Mouse (Mus musculus): Measurements from ENCODE around the gene 6030452D12Rik. TPM values are rescaled to one million over a fixed set of nuclear protein-coding genes. Genes with fewer than 3 reads are reported as not detected.
A peak's percentile ranks its signal among the peaks of the same experiment; 100 is the strongest.

Gene 6030452D12Rik
- polyA plus RNA-seq, 1 experiment from 2014 or later: not detected

DNA sequence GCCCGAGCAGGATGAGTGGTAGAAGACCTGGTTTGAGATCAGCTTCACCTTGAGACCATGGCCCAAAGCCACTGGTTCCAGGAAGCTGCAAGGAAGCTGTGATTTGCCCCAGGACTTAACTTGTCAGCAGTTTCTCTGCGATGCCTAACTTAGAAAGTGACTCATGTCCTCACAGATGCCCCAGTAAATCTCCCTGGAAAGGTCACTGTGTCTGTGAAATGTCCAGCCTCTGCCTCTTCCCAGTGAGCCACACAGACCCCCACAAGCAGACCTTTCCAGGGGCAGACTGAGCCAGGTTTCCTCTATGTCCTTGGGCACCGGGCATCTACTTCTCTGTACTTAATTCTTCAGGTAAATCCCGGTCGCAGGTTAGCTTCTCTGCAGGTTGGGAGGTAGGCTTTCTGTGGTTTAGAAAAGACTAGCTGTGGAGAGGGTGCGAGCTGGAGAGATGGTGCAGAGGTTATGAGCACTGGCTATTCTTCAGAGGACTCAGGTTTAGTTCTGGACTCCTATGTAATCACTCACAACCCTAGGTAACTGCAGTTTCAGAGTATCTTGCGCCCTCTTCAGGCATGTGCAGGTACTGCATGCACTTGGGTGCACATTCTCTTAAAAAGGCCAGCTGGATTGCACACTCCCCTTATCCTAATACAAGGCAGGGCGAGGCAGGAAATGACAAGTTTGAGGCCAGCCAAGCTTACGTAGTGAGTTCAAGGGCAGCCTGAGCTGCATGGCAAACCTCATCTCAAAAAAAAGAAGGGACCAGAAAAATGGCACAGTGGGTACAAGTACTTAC is 27.1 kb downstream of the 6030452D12Rik start:
- Histone ChIP-seq H3K27ac (ENCODE audit: low read depth, low read length) (no peak overlapping the region), H3K4me2 (replicated peaks; ENCODE audit: low read depth, low read length) (no peak overlapping the region), H3K9me3 (ENCODE audit: control insufficient read depth, low read length) (no peaks in the 10 kb centered on the region), H3K36me3 (ENCODE audit: control insufficient read depth, insufficient read depth, low read length) (no peaks in the 10 kb centered on the region), H3K9ac (ENCODE audit: low read depth, low read length) (no peak overlapping the region), H3K4me3 (ENCODE audit: low read depth, low read length) (no peak overlapping the region), H3K27me3 (ENCODE audit: control insufficient read depth, insufficient read depth, low read length) (no peaks in the 10 kb centered on the region), H3K4me1 (replicated peaks; ENCODE audit: control insufficient read depth, insufficient read depth, low read length) (no peaks in the 10 kb centered on the region)
- DNase-seq (ENCODE audit: low spot score) (peak; percentile 21), ATAC-seq (ENCODE audit: low FRiP score) (no peak)
- WGBS: 88% methylated on average over 9 of the region's 9 CpGs

DNA sequence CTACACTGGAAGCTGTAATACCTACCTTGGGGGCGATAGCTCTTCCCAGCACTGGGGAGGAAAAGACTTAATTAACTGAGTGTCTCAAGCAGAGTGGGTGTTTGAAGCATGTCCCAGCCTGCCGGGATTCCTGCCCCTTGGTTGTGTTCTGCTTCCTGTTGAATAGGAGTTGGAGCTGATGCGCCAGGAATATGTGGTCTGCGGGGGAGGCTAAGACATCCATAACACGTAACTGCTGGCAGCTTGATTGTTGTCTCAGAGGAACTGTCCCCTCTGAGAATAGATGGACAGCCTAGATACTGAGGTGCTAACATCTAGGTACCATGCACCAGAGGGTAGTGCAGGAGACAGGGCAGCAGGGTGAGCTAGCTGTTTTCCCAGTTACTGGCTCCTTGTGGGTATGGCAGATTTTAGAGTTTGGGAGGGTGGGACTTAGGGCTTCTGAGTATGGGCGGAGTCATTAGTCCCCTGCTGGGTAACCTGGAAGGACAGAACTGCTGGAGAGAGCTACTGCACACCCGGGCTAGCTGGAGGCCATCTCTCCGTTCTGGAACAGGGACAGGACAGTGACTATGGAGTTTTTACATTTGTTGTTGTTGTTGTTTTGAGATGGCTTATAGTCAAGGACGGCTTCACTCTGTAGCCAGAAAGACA is 28.4 kb downstream of the 6030452D12Rik start:
- WGBS: 85% methylated on average over 9 of the region's 9 CpGs
- Histone ChIP-seq H3K4me3 (ENCODE audit: low read depth, low read length) (no peak overlapping the region), H3K4me2 (replicated peaks; ENCODE audit: low read depth, low read length) (no peak overlapping the region), H3K27ac (ENCODE audit: low read depth, low read length) (no peak overlapping the region), H3K9ac (ENCODE audit: low read depth, low read length) (no peak overlapping the region), H3K4me1 (replicated peaks; ENCODE audit: control insufficient read depth, insufficient read depth, low read length) (no peaks in the 10 kb centered on the region), H3K27me3 (ENCODE audit: control insufficient read depth, insufficient read depth, low read length) (no peaks in the 10 kb centered on the region), H3K9me3 (ENCODE audit: control insufficient read depth, low read length) (no peaks in the 10 kb centered on the region), H3K36me3 (ENCODE audit: control insufficient read depth, insufficient read depth, low read length) (no peaks in the 10 kb centered on the region)
- ATAC-seq (ENCODE audit: low FRiP score): no peak
- DNase-seq (ENCODE audit: low spot score): no peak

DNA sequence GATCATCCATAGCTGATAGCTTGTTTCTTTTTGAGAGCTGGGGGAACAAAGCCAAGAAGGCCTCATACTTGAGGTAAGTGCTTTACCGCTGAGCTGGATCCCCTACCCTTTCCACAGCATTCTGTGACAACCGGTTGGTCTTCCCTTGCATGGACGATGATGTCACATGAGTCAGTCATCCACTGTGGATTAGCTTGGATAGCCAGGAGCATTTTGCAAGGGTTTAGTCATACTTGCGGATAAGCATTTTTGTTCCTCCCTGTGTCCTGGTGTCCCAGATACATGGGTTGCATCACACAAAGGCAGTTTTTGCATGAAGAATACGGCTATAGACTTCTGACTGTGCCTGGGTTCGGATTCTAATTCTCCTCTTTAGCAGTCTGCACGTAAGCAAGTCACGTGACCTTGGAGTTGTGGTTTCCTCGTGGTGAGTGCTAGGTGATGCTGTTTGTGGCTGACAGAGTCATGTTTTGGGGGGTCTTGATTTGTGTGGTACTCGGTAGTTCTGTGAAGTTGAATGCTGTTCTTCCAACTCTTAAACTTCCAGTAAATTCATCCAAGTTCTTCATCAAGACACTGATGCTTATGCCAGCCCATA is 29.7 kb downstream of the 6030452D12Rik start:
- no peak overlapping the region for H3K4me2 ChIP-seq (replicated peaks; ENCODE audit: low read depth, low read length)
- DNase-seq (ENCODE audit: low spot score) (no peak), ATAC-seq (ENCODE audit: low FRiP score) (no peak)
- no peaks in the 10 kb centered on the region for H3K36me3 ChIP-seq (ENCODE audit: control insufficient read depth, insufficient read depth, low read length)
- no peaks in the 10 kb centered on the region for H3K27me3 ChIP-seq (ENCODE audit: control insufficient read depth, insufficient read depth, low read length)
- no peak overlapping the region for H3K4me3 ChIP-seq (ENCODE audit: low read depth, low read length)
- H3K9ac ChIP-seq (ENCODE audit: low read depth, low read length): no peak overlapping the region
- 94% methylated on average over 10 of the region's 10 CpGs for WGBS
- H3K27ac ChIP-seq (ENCODE audit: low read depth, low read length): no peak overlapping the region
- H3K9me3 ChIP-seq (ENCODE audit: control insufficient read depth, low read length): no peaks in the 10 kb centered on the region
- H3K4me1 ChIP-seq (replicated peaks; ENCODE audit: control insufficient read depth, insufficient read depth, low read length): no peaks in the 10 kb centered on the region

DNA sequence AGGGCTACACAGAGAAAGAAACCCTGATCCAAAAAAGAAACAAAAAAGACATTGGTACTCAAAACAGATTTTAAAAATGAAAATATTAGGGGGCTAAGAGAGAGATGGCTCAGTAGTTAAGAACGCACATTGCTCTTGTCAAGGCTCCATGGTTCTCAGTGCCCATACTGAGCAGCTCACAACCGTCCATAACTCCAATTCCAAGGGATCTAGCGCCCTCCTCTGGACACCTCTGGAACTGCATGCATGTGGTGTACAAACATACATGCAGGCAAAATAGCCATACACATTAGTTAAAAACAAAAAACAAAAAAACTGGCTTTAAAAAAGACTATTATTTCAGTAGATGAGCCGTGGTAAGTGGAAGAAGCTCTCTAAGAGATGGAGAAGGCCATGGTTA is 30.2 kb downstream of the 6030452D12Rik start:
- Histone ChIP-seq H3K27ac (ENCODE audit: low read depth, low read length) (no peak overlapping the region), H3K9me3 (ENCODE audit: control insufficient read depth, low read length) (no peaks in the 10 kb centered on the region), H3K4me2 (replicated peaks; ENCODE audit: low read depth, low read length) (no peak overlapping the region), H3K4me3 (ENCODE audit: low read depth, low read length) (no peak overlapping the region), H3K4me1 (replicated peaks; ENCODE audit: control insufficient read depth, insufficient read depth, low read length) (no peaks in the 10 kb centered on the region), H3K36me3 (ENCODE audit: control insufficient read depth, insufficient read depth, low read length) (no peaks in the 10 kb centered on the region), H3K9ac (ENCODE audit: low read depth, low read length) (no peak overlapping the region), H3K27me3 (ENCODE audit: control insufficient read depth, insufficient read depth, low read length) (no peaks in the 10 kb centered on the region)
- no peak for ATAC-seq (ENCODE audit: low FRiP score)
- DNase-seq (ENCODE audit: low spot score): peak; percentile 27
- 77% methylated on average over 4 of the region's 4 CpGs for WGBS

DNA sequence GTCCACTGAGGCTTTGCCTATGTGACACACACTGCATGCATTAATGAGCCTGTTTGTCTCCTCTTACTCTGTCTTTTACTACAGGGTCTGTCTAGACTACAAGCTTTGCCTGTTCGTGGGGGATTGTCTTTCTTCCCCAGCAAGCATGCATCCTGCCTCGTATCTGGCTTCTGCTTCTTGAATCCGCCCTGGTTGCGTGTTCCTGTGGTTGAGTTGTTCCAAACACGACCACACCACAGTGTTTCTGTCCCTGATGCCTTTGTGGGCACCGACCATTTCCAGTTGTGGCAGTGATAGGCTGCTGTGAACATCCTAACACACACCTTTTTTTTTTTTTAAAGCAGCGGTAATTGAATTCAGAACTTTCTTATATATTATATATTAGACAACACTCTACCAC is 33.4 kb downstream of the 6030452D12Rik start:
- Histone ChIP-seq H3K36me3 (ENCODE audit: control insufficient read depth, insufficient read depth, low read length) (no peaks in the 10 kb centered on the region), H3K9me3 (ENCODE audit: control insufficient read depth, low read length) (no peaks in the 10 kb centered on the region), H3K27me3 (ENCODE audit: control insufficient read depth, insufficient read depth, low read length) (no peaks in the 10 kb centered on the region), H3K9ac (ENCODE audit: low read depth, low read length) (no peak overlapping the region), H3K27ac (ENCODE audit: low read depth, low read length) (no peak overlapping the region), H3K4me1 (replicated peaks; ENCODE audit: control insufficient read depth, insufficient read depth, low read length) (no peaks in the 10 kb centered on the region), H3K4me3 (ENCODE audit: low read depth, low read length) (no peak overlapping the region), H3K4me2 (replicated peaks; ENCODE audit: low read depth, low read length) (no peak overlapping the region)
- DNase-seq (ENCODE audit: low spot score) (no peak), ATAC-seq (ENCODE audit: low FRiP score) (no peak)
- WGBS: 86% methylated on average over 7 of the region's 7 CpGs

DNA sequence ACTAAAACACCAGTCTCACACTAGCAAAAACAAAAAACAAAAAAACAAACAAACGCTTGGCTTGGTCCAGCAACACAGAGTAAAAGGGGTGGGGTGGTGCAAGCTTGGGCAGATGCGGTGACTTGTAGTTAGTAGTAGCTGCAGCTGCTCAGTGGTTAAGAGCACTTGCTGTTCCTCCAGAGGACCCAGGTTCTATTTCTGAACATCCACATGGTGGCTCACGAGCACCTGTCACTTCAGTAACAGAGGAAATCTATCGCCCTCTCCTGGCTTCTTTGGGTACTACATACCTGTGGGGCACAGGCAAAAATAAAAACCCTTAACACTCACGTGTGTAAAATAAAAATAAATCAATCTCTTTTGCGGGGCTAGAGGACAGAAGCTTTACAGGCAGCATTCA is 34.1 kb downstream of the 6030452D12Rik start:
- 44% methylated on average over 6 of the region's 6 CpGs for WGBS

DNA sequence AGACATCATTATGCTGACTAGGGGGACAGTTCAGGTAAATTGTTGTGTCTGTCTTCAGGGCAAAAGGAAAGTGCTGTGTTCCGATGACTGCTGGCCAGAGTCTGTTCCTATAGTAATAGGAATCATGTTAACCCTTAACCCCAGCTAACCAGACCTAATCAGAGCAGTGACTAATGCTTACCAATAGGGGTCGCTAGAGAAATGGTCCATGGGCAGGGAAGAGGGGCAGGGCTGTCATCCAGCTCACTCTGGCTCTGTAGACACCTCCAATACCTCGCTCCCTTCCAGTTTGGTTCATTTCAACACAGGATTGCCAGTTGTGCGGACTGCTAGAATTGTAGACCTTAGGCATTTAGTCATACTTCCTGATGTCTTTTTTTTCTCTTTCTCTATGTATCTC is 35.1 kb downstream of the 6030452D12Rik start:
- ATAC-seq (ENCODE audit: low FRiP score): no peak
- H3K9me3 ChIP-seq (ENCODE audit: control insufficient read depth, low read length): no peaks in the 10 kb centered on the region
- H3K4me1 ChIP-seq (replicated peaks; ENCODE audit: control insufficient read depth, insufficient read depth, low read length): no peaks in the 10 kb centered on the region
- no peak overlapping the region for H3K4me2 ChIP-seq (replicated peaks; ENCODE audit: low read depth, low read length)
- H3K4me3 ChIP-seq (ENCODE audit: low read depth, low read length): no peak overlapping the region
- DNase-seq (ENCODE audit: low spot score): no peak
- H3K36me3 ChIP-seq (ENCODE audit: control insufficient read depth, insufficient read depth, low read length): no peaks in the 10 kb centered on the region
- H3K9ac ChIP-seq (ENCODE audit: low read depth, low read length): no peak overlapping the region
- H3K27me3 ChIP-seq (ENCODE audit: control insufficient read depth, insufficient read depth, low read length): no peaks in the 10 kb centered on the region
- H3K27ac ChIP-seq (ENCODE audit: low read depth, low read length): no peak overlapping the region
- 74% methylated on average over 4 of the region's 4 CpGs for WGBS

More for the DNA sequence above, 34.1 kb downstream of the 6030452D12Rik start:
- H3K9me3 ChIP-seq (ENCODE audit: control insufficient read depth, low read length): no peaks in the 10 kb centered on the region
- no peak overlapping the region for H3K4me3 ChIP-seq (ENCODE audit: low read depth, low read length)
- ATAC-seq (ENCODE audit: low FRiP score) (no peak), DNase-seq (ENCODE audit: low spot score) (peak; percentile 69)
- H3K4me1 ChIP-seq (replicated peaks; ENCODE audit: control insufficient read depth, insufficient read depth, low read length): no peaks in the 10 kb centered on the region
- no peak overlapping the region for H3K4me2 ChIP-seq (replicated peaks; ENCODE audit: low read depth, low read length)
- H3K9ac ChIP-seq (ENCODE audit: low read depth, low read length): no peak overlapping the region
- no peaks in the 10 kb centered on the region for H3K36me3 ChIP-seq (ENCODE audit: control insufficient read depth, insufficient read depth, low read length)
- no peaks in the 10 kb centered on the region for H3K27me3 ChIP-seq (ENCODE audit: control insufficient read depth, insufficient read depth, low read length)
- H3K27ac ChIP-seq (ENCODE audit: low read depth, low read length): no peak overlapping the region

DNA sequence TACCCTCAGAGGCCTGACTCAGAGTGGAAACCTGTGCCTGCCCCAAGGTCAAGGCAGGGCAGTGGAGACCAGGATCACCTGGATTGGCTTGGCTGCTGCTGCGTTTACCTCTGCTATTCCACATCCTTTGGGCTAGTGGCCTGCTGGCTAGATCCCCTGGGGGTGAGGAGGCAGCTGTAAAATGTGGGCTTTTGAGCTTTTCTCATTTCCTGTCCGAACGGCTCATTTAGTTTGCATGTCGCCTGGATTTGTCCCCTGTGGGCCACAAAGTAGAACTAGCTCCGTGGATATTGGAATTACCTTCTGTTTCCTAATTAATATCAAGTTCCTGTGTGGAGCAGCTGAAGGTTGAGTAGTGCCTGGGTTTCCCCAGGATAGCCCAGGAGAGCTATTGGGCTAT is 38.9 kb downstream of the 6030452D12Rik start:
- H3K4me1 ChIP-seq (replicated peaks; ENCODE audit: control insufficient read depth, insufficient read depth, low read length): no peaks in the 10 kb centered on the region
- no peaks in the 10 kb centered on the region for H3K27me3 ChIP-seq (ENCODE audit: control insufficient read depth, insufficient read depth, low read length)
- ATAC-seq (ENCODE audit: low FRiP score) (no peak), DNase-seq (ENCODE audit: low spot score) (no peak)
- H3K9me3 ChIP-seq (ENCODE audit: control insufficient read depth, low read length): no peaks in the 10 kb centered on the region
- no peaks in the 10 kb centered on the region for H3K36me3 ChIP-seq (ENCODE audit: control insufficient read depth, insufficient read depth, low read length)
- H3K4me3 ChIP-seq (ENCODE audit: low read depth, low read length): no peak overlapping the region
- no peak overlapping the region for H3K9ac ChIP-seq (ENCODE audit: low read depth, low read length)
- H3K4me2 ChIP-seq (replicated peaks; ENCODE audit: low read depth, low read length): no peak overlapping the region
- WGBS: 41% methylated on average over 5 of the region's 5 CpGs
- H3K27ac ChIP-seq (ENCODE audit: low read depth, low read length): no peak overlapping the region
